Mouse (Mus musculus) cortical plate, adult 2 months (tissue): ENCODE data around the gene Gm10135.

ENCODE experiments used
- CTCF ChIP-seq: fragments of 200-500 bp; IDR thresholded peaks from 2 replicates; pipeline ENCODE4 v1.5.1; 2011; ENCODE audit warnings: mild to moderate bottlenecking, control low read depth, low read length; ENCODE audit not compliant: insufficient read depth; ENCODE audit errors: extremely low read depth
- POLR2A ChIP-seq: fragments of 200-500 bp; IDR thresholded peaks from 2 replicates; pipeline ENCODE4 v1.6.1; 2011; ENCODE audit warnings: mild to moderate bottlenecking, low read length, control low read depth; ENCODE audit not compliant: insufficient read depth; ENCODE audit errors: extremely low read depth

DNA sequence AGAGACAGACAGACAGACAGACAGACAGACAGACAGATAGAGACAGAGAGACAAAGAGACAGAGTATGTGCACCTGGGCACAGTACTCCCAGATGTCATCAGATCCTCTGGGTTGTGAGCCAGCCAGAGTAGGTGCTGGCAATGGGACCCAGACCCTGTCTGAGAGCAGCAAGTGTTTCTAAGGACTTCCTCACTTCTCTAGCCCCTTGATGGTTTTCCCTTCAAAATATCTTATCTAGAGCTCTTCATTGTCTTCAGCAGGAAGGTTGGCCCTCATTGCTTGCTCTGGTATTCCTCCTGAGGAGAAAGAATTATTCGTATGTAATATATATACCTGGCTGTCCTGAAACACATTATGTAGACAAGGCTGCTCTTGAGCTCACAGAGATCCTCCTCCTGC, 18.0 kb upstream of the Gm10135 start:
- TF ChIP-seq CTCF, result no peak
- no peak for TF ChIP-seq POLR2A
